Mouse (Mus musculus) retina, postnatal 1 day (tissue): ENCODE results near the gene Zfp986.
"Not testable (repeated sequence)": the region's sequence is repeated elsewhere in the genome, so short reads cannot be mapped to it uniquely, and the experiment has no call there.

Source experiments
- DNase-seq: peaks from one replicate; pipeline ENCODE4 v3.0.0-alpha.2; 2012

Zfp986 gene

DNA sequence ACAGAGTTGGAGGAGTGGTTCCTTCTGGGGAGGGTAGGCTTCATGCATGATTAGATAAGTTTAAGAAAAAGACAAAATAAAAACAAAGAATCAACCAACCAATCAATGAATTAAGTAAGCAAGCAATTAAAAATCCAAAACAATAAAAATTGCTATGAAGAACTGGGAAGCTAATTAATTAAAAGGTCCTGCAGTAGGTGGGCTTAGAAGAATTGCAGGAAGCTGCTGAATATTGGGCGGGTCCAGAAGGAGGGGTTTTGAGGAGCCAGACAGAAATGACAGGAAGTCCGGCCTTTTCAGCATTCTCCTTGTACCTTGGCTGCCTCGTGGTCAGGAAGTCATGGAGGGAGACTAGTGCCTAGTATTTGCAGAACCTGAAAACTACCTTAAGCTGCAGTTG is at the start of gene Zfp986:
TSS of gene Zfp986 (plus strand) at position 301 of the 400 bp plus-strand sequence.
- not testable (repeated sequence) for DNase-seq

- DNase-seq, result not testable (repeated sequence)
Observed at GRCm38 (mm10) chr4:145819946-145820345, 48.6 kb upstream of the Zfp986 start.

DNA sequence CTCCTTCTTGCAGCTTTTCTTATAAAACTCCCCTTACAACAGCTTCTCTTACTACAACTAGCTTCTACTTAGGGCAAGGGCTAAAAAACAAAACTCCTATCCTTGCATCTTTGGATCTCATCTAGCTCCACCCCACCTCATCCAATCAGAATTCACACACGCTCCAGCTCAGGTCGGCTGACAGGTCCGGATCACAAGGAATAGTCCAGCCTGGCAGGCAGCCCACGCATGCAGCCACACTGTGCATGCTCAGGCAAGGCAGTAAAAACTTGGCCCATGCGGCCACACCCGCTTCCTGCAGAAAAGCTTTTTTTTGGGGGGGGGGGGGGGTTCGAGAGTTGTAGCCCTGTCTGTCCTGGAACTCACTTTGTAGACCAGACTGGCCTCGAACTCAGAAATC is 43.0 kb upstream of the Zfp986 start:
- DNase-seq, result not testable (repeated sequence)

DNA sequence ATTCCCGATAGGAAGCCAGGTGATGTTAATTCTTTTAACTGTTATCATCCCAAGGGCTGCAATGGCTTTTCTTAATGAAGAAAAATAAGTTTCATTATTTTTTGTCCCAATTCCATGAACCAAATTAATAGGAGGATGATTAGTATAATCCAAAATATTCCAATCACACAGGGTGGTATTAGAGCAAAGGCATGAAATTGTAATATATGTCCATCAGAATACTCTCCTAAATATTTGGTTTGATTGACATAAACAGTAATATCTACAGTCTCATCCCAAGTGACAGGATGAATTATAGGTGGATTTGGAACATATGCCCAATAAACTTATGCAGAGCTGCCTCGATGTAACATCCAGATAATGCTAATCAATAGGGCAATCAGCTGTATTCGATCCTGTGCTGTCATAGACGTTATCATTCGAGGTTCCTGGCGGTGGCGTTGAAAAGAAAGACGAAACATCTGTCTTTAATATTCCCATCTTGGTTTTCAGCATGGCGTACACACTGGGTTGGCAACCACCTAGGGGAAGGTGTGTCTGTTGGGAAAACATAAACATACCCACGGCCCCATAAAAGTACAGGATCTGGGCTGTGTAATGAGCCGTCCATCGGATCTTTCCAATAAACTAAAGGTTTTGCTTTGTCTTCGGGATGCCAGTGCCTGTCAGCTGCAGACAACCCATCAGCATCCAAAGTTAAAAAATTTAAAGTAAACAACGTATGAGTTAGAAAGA is 37.1 kb upstream of the Zfp986 start:
- not testable (repeated sequence) for DNase-seq

GRCm38 (mm10) chr4:145836300-145836862 is 32.2 kb upstream of the Zfp986 start:
- DNase-seq, result not testable (repeated sequence)

DNA sequence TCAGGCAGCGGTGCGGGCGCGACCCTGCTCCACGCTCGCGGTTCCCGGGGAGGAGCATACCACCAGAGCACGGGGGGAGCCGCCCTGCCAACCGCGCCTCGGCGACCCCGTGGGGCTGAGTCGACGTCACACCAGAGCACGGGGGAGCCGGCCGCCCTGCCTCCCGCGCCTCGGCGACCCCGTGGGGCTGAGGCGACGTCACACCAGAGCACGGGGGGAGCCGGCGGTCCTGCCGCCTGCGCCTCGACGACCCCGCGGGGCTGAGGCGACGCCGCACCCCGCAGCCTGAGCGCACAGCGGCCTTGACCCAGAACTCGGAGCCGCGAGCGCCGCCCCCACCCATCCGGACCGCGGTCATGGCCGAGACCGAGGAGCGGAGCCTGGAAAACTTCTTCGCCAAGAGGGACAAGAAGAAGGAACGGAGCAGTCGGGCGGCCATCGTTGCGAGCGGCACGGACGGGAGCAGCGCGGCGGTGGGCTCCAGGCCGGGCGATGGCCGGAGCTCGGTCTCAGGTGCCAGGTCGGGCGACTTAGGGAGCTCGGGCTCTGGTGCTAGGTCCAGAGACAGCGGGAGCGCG is 31.6 kb upstream of the Zfp986 start:
- not testable (repeated sequence) for DNase-seq

GRCm38 (mm10) chr4:145846793-145847192 is 21.8 kb upstream of the Zfp986 start:
- DNase-seq, result not testable (repeated sequence)

- not testable (repeated sequence) for DNase-seq
Observed at GRCm38 (mm10) chr4:145848183-145848890, 20.3 kb upstream of the Zfp986 start.

DNA sequence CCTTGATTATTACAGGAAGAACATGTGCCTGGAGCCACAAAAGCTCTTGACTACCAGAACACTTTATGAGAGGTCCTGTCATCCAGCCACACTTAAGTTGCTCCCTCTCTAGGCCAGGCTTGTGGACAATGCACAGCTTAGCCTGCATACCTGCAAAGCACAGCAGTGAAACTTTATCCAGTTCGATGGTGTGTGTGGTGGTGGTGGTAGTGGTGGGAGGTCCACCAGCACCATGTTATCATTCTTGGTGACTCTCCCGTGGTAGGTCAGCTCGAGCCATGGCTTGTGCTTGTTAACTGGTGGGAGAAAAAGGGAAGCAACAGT is 19.7 kb upstream of the Zfp986 start:
- DNase-seq, result not testable (repeated sequence)

GRCm38 (mm10) chr4:145851421-145851820 is 17.2 kb upstream of the Zfp986 start:
- not testable (repeated sequence) for DNase-seq

GRCm38 (mm10) chr4:145863872-145864271 is 4.7 kb upstream of the Zfp986 start:
- not testable (repeated sequence) for DNase-seq
